Mouse (Mus musculus) erythroblast, embryonic 14.5 days (primary cell): ENCODE measurements around the gene Ip6k3. TPM values are rescaled to one million over a fixed set of nuclear protein-coding genes. Genes with fewer than 3 reads are reported as not detected.

Experiments
- H3K27me3 ChIP-seq: 2 replicates; pipeline ENCODE4 v1.6.1; 2012; ENCODE audit warnings: inconsistent platforms; ENCODE audit not compliant: control insufficient read depth
- H3K36me3 ChIP-seq: 2 replicates; pipeline ENCODE4 v1.6.1; 2012; ENCODE audit warnings: mild to moderate bottlenecking, inconsistent platforms; ENCODE audit not compliant: control insufficient read depth
- H3K4me1 ChIP-seq: 2 replicates; pipeline ENCODE4 v1.6.1; 2012; ENCODE audit warnings: inconsistent platforms; ENCODE audit not compliant: control insufficient read depth
- H3K4me3 ChIP-seq: replicated peaks from 2 replicates; pipeline ENCODE3; 2012; ENCODE audit warnings: moderate library complexity, mild to moderate bottlenecking, inconsistent platforms
- H3K9me3 ChIP-seq: 2 replicates; pipeline ENCODE4 v1.6.1; 2012; ENCODE audit warnings: low read length, inconsistent platforms, mixed read lengths; ENCODE audit not compliant: control insufficient read depth
- GATA1 ChIP-seq: IDR thresholded peaks from 2 replicates; pipeline ENCODE4 v1.6.1; 2012; ENCODE audit warnings: low read length, inconsistent platforms, mixed read lengths
- TAL1 ChIP-seq: IDR thresholded peaks from 3 replicates; pipeline ENCODE4 v1.6.1; 2012; ENCODE audit warnings: low read length, inconsistent platforms, mixed read lengths
- polyA plus RNA-seq: library from polyadenylated mRNA; stranded (reverse); fragments of >175 nt; gene quantifications from 2 replicates; pipeline ENCODE4 v1.2.3, GENCODE M21; 2012

Ip6k3 gene
- polyA plus RNA-seq, result 0.03 TPM in 1 of 2 replicates, not detected in the other

- Histone ChIP-seq H3K27me3 (no peaks in the 10 kb centered on the region), H3K9me3 (no peaks in the 10 kb centered on the region), H3K4me1 (peaks cover 29% of the 10 kb centered on the region), H3K36me3 (no peaks in the 10 kb centered on the region), H3K4me3 (no peak within 1 kb of the TSS)
- TF ChIP-seq TAL1 (no peak), GATA1 (no peak)
Observed at GRCm38 (mm10) chr17:27167545-27167944, at the start of gene Ip6k3. Ip6k3 (minus strand) TSS chr17:27167795.

- Histone ChIP-seq H3K36me3 (no peaks in the 10 kb centered on the region), H3K27me3 (peaks cover 23% of the 10 kb centered on the region), H3K4me1 (no peaks in the 10 kb centered on the region), H3K9me3 (no peaks in the 10 kb centered on the region), H3K4me3 (no peak overlapping the region)
- TF ChIP-seq TAL1, result no peak
- no peak for TF ChIP-seq GATA1
Observed at GRCm38 (mm10) chr17:27212768-27213525, 45.4 kb upstream of the Ip6k3 start.

- Histone ChIP-seq H3K9me3 (no peaks in the 10 kb centered on the region), H3K4me1 (no peaks in the 10 kb centered on the region), H3K36me3 (no peaks in the 10 kb centered on the region), H3K27me3 (peaks cover 28% of the 10 kb centered on the region), H3K4me3 (no peak overlapping the region)
- TF ChIP-seq TAL1 (no peak), GATA1 (no peak)
Observed at GRCm38 (mm10) chr17:27212006-27212405, 44.4 kb upstream of the Ip6k3 start.

GRCm38 (mm10) chr17:27207113-27207707 is 39.6 kb upstream of the Ip6k3 start:
- Histone ChIP-seq H3K27me3 (peaks cover 28% of the 10 kb centered on the region), H3K4me3 (no peak overlapping the region), H3K4me1 (peaks cover 24% of the 10 kb centered on the region), H3K9me3 (no peaks in the 10 kb centered on the region), H3K36me3 (peaks cover 4% of the 10 kb centered on the region)
- TF ChIP-seq GATA1, result no peak
- no peak for TF ChIP-seq TAL1

GRCm38 (mm10) chr17:27204075-27204909 is 36.7 kb upstream of the Ip6k3 start, which contains the start of gene Lemd2:
Lemd2 (minus strand) TSS chr17:27204469.
- Histone ChIP-seq H3K36me3 (peaks cover 33% of the 10 kb centered on the region), H3K4me3 (peak within 1 kb of the TSS; percentile 94), H3K27me3 (peaks cover 14% of the 10 kb centered on the region), H3K4me1 (peaks cover 51% of the 10 kb centered on the region), H3K9me3 (peaks cover 3% of the 10 kb centered on the region; the same call in 1 of the 2 replicates)
- TF ChIP-seq TAL1 (no peak), GATA1 (no peak)

GRCm38 (mm10) chr17:27203358-27204074 is 35.9 kb upstream of the Ip6k3 start:
- Histone ChIP-seq H3K4me3 (peak overlapping the region; percentile 94), H3K36me3 (peaks cover 41% of the 10 kb centered on the region), H3K9me3 (peaks cover 3% of the 10 kb centered on the region; the same call in 1 of the 2 replicates), H3K27me3 (peaks cover 12% of the 10 kb centered on the region), H3K4me1 (peaks cover 55% of the 10 kb centered on the region)
- no peak for TF ChIP-seq GATA1
- no peak for TF ChIP-seq TAL1

GRCm38 (mm10) chr17:27202919-27203357 is 35.3 kb upstream of the Ip6k3 start:
- Histone ChIP-seq H3K4me3 (peak overlapping the region; percentile 94), H3K9me3 (peaks cover 3% of the 10 kb centered on the region; the same call in 1 of the 2 replicates), H3K4me1 (peaks cover 55% of the 10 kb centered on the region), H3K36me3 (peaks cover 46% of the 10 kb centered on the region), H3K27me3 (peaks cover 10% of the 10 kb centered on the region)
- no peak for TF ChIP-seq GATA1
- no peak for TF ChIP-seq TAL1

GRCm38 (mm10) chr17:27201981-27202380 is 34.4 kb upstream of the Ip6k3 start:
- no peak overlapping the region for H3K4me3 ChIP-seq
- peaks cover 63% of the 10 kb centered on the region for H3K4me1 ChIP-seq
- TF ChIP-seq TAL1 (no peak), GATA1 (no peak)
- H3K27me3 ChIP-seq, result peaks cover 3% of the 10 kb centered on the region
- H3K36me3 ChIP-seq, result peaks cover 55% of the 10 kb centered on the region
- peaks cover 3% of the 10 kb centered on the region; the same call in 1 of the 2 replicates for H3K9me3 ChIP-seq
